Mouse (Mus musculus): ENCODE results near the gene Agtr1a. TPM values are rescaled to one million over a fixed set of nuclear protein-coding genes. Genes with fewer than 3 reads are reported as not detected.

The Agtr1a gene
- total RNA-seq, 2 experiments from 2014 or later = 0.97 to 2.2 TPM

- no peak for DNase-seq (ENCODE audit: low spot score in 2 of 2)
- intact Hi-C loops (cut with DNase I) = no loop called here
Measured at GRCm38 (mm10) chr13:30359886-30360285, 23.6 kb downstream of the Agtr1a start.

DNA sequence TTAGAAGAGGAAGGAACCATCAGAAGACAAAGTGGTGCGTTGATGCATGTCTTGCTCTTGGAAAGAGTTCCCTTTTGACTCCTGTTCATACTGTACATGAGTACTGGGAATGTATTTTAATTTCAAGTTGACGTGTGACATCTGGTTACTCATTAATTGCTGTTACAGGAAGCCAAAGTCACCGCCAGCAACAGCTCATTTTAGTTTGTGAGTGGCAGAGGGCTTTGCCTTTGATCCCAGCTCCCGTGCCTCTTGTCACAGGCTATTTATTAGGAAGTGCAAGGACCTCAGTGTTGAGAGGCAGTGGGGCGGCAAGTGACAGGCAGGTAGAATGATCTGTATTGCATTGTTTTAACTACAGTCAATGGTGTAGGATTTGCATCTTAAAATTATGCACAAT, 24.8 kb downstream of the Agtr1a start:
- no peak for DNase-seq (ENCODE audit: low spot score in 2 of 2)
- intact Hi-C loops (cut with DNase I) = no loop called here

GRCm38 (mm10) chr13:30362048-30362447, 25.8 kb downstream of the Agtr1a start:
- no peak for DNase-seq (ENCODE audit: low spot score in 2 of 2)
- intact Hi-C loops (cut with DNase I) = no loop called here

GRCm38 (mm10) chr13:30364097-30364625, 27.9 kb downstream of the Agtr1a start:
- DNase-seq (ENCODE audit: low spot score in 2 of 2) = no peak
- intact Hi-C loops (cut with DNase I) = no loop called here

GRCm38 (mm10) chr13:30364780-30365179, 28.5 kb downstream of the Agtr1a start:
- intact Hi-C loops (cut with DNase I) = no loop called here
- DNase-seq (ENCODE audit: low spot score in 2 of 2) = no peak

GRCm38 (mm10) chr13:30365378-30365777, 29.1 kb downstream of the Agtr1a start:
- no peak for DNase-seq (ENCODE audit: low spot score in 2 of 2)
- intact Hi-C loops (cut with DNase I) = no loop called here

- no peak for DNase-seq (ENCODE audit: low spot score in 2 of 2)
- intact Hi-C loops (cut with DNase I) = no loop called here
Measured at GRCm38 (mm10) chr13:30368116-30368515, 31.9 kb downstream of the Agtr1a start.

DNA sequence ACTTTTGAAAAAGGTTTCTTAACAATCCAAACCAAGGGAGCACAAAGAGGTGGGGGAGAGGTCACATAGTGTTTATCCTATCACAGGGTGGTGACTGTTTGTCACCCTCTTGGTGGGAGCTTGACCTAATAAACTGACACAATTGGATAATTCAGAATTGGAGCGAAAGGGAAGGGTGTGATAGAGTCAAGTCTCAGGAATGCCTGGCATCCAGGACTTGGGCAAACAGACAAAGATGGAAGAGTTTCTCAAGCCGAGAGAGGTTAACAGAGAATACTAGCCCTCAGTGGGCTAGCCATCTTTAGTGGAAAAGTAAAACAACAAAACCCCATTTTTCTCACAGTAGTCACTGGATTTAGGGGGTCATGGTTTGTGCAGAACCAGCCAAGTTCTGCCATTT, 32.5 kb downstream of the Agtr1a start:
- intact Hi-C loops (cut with DNase I) = no loop called here
- no peak for DNase-seq (ENCODE audit: low spot score in 2 of 2)

DNA sequence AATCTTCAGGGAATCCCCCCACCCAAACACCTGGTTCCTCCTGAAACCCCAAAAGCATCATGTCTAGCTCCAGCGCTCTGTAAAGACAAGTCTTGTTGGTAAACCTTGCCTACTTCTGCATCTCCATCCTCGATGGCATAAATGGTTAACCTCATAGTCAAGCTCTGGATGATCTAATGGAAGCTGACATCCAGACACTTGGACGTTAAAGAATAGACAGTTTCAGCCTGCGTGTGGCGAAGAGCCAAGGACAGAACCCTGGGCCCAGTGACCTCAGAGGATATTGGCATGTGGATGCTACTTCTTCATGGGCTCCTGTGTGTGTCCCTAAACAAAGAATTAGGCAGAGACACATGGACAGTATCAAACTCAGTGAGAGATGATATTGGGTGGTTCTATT, 42.6 kb downstream of the Agtr1a start:
- DNase-seq (ENCODE audit: low spot score in 2 of 2) = no peak
- intact Hi-C loops (cut with DNase I) = no loop called here

GRCm38 (mm10) chr13:30385183-30385582, 48.9 kb downstream of the Agtr1a start:
- intact Hi-C loops (cut with DNase I) = no loop called here
- DNase-seq (ENCODE audit: low spot score in 2 of 2) = no peak

GRCm38 (mm10) chr13:30394123-30394522, 57.9 kb downstream of the Agtr1a start:
- DNase-seq (ENCODE audit: low spot score in 2 of 2) = no peak
- intact Hi-C loops (cut with DNase I) = no loop called here

DNA sequence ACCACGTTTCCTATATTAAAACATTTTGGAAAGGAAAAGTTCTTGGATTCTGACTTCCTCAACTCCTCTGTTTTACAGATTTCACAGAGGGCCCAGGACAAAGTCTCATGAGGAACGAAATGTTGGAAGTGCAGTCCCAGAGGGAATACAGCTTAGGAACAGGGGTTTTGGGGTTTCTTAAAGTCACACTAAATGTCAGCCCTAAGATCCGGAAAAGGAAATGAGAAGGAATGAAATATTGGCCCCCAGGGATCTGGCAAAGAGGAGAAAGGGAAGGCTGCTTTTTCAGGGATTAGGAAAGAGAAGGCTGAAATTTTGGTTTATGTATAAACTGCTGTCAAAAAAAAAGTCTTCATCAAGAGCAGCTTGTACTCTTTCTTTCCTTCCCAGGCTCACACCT, 60.2 kb downstream of the Agtr1a start:
- intact Hi-C loops (cut with DNase I) = no loop called here
- no peak for DNase-seq (ENCODE audit: low spot score in 2 of 2)

DNA sequence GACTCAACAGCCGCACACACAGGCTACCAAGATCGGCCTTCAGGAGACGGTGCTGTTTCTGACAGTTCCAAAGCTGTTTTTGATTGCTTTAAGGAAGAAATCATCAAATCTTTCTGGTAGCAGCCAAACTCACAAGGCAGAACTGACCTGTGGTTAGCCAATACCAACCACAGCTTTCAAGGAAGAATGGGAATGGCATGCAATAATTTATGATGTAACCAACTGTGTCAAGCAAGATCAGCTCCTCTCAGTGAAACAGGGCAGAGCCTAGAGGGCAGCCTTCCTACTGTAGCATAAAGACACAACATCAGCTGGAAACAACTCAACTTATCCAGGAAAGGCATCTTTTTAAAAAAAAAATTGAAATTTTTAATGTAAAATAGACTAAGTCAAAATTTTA, 62.6 kb downstream of the Agtr1a start:
- DNase-seq (ENCODE audit: low spot score in 2 of 2) = no peak
- intact Hi-C loops (cut with DNase I) = no loop called here

GRCm38 (mm10) chr13:30400621-30401020, 64.4 kb downstream of the Agtr1a start:
- DNase-seq (ENCODE audit: low spot score in 2 of 2) = no peak
- intact Hi-C loops (cut with DNase I) = no loop called here

GRCm38 (mm10) chr13:30403874-30404273, 67.6 kb downstream of the Agtr1a start:
- no peak for DNase-seq (ENCODE audit: low spot score in 2 of 2)
- intact Hi-C loops (cut with DNase I) = no loop called here

GRCm38 (mm10) chr13:30418611-30419010, 82.4 kb downstream of the Agtr1a start:
- no peak for DNase-seq (ENCODE audit: low spot score in 2 of 2)
- intact Hi-C loops (cut with DNase I) = no loop called here

DNA sequence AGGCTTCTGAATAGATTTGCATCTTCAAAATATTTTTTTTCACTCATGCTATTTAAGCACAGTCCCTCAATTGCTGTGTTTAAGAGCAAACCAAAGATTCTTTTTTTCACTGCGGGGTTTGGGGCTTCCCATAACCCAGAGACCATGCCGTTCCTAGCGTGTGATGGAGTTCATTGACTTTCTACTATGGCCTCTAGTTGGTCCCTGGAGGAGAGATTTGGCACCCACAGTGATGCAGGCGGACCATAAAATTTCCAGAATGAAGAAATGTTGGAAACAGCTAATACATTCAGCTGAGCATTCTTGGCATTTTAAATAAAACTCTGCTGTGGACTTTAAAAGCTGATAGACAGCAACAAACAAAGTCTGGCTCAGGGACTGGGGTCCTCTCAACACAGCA, 90.8 kb downstream of the Agtr1a start:
- intact Hi-C loops (cut with DNase I) = no loop called here

DNA sequence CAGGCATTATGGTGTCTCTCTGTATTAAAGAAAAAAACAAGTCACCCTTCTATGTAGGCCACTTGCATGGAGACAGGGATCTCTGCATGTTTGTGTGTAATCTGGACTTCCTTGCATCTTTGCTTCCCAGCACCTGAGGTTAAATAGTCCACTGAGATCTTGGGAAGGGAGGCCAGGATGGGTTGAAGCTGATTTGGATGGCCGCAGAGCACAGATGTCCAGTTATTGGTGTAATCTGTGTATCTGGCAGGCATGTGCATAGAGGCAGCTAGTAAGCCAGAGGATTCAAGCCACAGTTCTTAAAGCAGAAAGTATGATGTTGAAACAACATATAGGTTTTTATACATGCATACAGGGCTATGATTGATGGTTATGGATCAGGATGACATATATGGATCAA, 91.2 kb downstream of the Agtr1a start:
- intact Hi-C loops (cut with DNase I) = no loop called here
- DNase-seq (ENCODE audit: low spot score in 2 of 2) = no peak

More for the DNA sequence above, 90.8 kb downstream of the Agtr1a start:
- DNase-seq (ENCODE audit: low spot score in 2 of 2) = no peak
